Mouse (Mus musculus) naive thymus-derived CD4-positive, alpha-beta T cell, adult 2 months (primary cell): Measurements from ENCODE around the gene Thra.

Source experiments
- DNase-seq: peaks from one replicate; pipeline ENCODE4 v3.0.0-alpha.2; 2011; ENCODE audit warnings: low read depth

The Thra gene

GRCm38 (mm10) chr11:98745932-98746853 is 5.8 kb downstream of the Thra start:
- DNase-seq: peak; percentile 52

DNA sequence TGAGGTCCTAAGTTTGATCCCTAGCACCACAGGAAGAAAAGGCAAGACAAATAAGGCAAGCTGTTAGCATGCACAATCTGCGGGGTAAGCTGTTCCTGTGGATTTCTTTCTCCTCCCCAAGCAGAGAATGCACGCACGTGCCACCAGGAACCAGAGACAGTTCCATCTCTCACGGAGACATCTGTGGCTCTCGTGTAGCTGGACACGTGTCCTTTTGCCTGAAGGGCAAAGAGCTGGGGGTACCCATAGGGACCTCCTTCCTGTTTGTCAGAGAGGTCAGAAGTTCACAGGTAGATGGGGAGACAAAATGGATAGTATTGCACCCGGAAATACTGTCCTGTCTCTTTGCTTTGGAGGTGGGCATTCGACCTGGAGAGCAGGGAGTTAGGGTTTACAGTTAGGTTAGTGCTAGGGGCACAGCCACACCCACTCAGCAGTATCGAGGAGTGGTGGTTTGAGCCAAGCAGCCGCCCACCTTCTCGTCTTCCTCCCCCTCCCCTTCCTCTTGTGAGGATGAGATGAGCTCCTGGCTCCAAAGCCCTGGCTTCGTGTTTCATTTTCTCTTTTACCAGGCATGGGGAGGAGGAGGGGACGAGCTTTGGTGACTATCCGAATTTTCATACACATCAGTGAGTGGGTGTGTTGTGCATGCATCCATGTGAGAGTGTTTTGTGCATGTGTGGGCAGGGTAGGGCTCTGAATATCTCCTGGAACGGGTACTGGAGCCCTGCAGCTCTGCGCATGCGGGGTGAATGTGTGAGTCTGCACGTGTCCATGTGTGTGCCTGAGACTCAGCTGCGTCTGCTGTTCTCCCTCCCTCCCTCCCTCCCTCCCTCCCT is 6.6 kb downstream of the Thra start:
- peak; percentile 81 for DNase-seq

DNA sequence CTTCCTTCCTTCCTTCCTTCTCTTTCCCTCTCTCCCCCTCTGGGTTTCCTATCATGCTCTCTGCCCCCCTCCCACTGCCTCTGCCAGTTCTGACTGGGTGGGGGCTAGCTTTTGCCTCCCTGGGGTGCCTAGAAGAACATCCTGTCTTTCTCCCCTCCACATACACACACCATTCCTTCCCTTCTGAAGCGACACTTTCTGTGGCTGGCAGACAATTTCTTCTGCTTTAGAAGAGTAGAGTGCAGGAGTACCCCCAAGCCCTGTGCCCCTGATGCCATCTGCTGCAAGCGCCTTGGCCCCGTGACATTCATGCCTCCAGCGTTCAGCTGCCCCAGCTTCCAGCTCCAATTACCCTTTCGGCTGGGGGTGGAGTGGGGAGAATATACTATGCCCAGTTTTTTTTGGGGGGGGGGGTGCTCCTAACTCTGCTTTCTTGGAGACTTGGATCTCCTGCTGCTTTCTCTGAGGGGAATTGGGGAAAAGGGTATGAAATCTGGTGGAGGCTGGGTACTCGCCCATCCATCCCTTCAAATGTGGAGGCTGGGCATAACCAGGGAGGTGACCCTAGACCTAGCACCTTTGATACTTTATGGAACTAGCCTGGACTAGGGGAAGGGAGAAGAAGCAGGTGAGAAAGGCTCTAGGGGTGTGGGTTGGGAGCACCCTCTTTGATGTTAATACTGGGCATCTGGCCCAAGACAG is 7.5 kb downstream of the Thra start:
- DNase-seq: peak; percentile 59

DNA sequence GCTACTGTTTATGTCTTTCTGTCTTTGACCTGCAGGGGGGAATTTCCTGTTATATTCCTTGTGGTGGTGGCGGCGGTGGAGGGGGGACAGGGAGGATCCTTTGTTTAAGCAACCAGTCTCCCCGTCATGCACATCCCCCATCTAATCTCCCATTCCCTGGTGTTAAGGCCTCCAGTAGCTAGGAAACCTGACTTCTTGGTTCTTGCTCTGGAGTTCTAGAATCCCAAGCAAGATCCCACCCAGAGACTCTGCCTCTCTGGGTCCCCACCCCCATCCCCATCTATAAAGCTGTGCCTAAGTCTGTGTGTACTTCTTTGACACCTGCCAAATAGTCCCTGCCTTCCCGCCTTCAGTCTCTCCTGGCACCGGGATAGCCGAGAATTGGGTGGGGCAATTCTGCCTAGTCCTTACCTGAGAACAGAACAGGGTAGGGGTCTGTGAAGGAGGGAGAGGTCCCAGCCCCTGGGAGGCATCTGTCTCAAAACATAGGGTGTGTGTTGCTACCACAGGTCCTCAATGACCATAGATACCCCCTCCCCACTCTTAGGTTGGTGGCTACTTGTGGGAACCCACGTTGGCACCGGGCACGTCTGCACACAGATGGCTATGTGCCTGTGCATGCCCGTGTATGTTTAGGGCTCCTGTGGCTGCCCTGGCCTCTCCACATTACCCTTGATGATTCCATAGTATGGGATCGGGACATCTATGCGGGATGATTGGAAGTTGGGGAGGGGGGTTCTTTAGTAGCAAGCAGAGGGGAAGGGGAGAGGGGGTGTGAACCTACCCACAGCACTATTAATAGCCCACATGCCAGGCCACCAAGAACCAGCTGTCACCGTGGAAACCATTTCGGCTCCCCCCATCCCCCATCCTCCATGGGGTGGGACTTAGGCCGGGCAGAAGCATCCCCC is 8.3 kb downstream of the Thra start:
- DNase-seq: no peak

DNA sequence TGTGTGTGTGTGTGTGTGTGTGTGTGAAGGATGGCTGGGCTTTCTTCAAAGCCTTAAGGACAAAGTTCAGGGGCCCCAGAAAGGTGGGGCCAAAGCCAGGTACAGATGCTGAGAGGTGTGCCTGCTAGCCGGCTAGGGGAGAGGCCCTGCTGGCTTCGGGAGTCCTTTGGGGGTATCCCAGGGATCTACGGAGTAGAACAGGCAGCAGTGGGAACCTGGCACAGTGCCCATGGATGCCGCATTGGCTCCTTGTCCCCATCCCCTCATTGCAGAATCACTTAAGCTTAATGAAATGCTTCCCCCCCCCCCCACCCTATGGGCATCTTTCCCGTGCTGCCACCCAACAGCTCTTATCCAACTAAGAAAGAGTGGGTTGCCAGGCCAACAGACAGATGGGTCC is 9.3 kb downstream of the Thra start:
- DNase-seq: no peak

GRCm38 (mm10) chr11:98750351-98751201 is 10.1 kb downstream of the Thra start:
- no peak for DNase-seq

DNA sequence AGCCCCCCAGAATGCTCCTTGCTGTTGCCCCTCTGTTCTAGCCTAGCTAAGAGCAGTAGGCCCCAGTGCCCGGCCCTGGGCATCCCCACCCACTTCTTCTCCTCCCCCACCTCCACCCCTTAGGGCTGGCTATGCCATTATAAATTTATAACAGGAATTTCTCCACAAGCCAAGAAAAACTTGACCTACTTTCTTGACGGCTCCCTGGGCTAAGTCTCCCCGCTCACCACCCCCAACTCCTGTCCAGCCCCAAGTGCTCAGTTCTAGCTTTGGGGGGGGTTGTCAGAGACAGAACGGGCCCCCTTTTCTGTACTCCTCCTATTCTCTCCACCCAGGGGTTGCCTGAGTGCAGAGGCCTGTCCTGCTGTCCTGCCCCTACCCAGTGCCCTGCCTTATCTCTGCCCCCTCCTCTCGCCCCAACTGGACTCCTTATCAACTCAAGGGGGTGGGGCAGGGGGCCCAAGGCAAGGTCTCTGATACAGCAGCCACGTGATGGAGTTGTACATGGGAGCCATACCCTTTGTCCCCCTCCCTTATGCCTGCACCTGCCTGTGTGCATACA is 10.9 kb downstream of the Thra start:
- DNase-seq: no peak

- DNase-seq: no peak
Observed at GRCm38 (mm10) chr11:98752562-98753140, 12.2 kb downstream of the Thra start.

- no peak for DNase-seq
Observed at GRCm38 (mm10) chr11:98753264-98753663, 12.8 kb downstream of the Thra start.

GRCm38 (mm10) chr11:98754151-98754620 is 13.7 kb downstream of the Thra start:
- no peak for DNase-seq

- peak; percentile 90 for DNase-seq
Observed at GRCm38 (mm10) chr11:98754621-98755181, 14.3 kb downstream of the Thra start.

DNA sequence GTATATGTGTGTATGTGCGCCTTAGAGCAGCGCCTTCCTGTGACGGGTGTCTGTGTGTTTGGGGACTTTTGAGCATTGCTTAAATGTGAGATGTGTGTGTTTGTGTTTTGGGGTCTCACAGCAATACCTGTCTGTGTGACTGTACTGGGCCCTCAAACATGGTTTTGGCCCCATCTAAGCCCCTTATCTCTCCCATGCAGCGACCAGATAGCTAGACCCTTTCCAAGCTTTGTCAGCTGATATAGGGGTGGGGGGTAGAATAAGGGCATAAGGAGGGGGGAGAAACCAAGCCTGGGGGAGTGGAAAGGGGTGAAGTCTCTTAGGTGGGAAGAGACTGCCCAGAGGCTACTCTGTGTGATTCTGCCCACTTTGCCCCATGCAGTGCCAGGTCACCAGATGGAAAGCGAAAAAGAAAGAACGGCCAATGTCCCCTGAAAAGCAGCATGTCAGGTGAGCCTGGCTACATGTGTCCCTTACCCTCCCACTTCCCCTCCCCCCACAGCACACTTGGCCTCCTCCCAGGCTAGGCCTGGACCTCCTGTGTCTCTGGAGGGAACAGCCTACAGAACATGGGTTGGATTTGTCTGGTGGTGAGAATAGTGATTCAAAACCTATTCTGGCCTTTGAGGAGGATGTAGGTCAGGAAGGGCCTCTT is 15.4 kb downstream of the Thra start:
- DNase-seq: no peak

- no peak for DNase-seq
Observed at GRCm38 (mm10) chr11:98756711-98757110, 16.3 kb downstream of the Thra start.

GRCm38 (mm10) chr11:98761939-98762338 is 21.5 kb downstream of the Thra start:
- DNase-seq: no peak

- no peak for DNase-seq
Observed at GRCm38 (mm10) chr11:98762756-98763501, 22.5 kb downstream of the Thra start.

DNA sequence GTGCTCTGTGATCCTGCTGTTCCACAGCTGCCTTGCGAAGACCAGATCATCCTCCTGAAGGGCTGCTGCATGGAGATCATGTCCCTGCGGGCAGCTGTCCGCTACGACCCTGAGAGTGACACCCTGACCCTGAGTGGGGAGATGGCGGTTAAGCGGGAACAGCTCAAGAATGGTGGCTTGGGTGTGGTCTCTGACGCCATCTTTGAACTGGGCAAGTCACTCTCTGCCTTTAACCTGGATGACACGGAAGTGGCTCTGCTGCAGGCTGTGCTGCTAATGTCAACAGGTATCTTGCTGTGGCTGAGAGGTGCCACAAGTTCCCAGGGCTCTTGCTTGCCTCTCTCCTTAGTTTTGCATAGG is 23.0 kb downstream of the Thra start:
- DNase-seq: no peak

DNA sequence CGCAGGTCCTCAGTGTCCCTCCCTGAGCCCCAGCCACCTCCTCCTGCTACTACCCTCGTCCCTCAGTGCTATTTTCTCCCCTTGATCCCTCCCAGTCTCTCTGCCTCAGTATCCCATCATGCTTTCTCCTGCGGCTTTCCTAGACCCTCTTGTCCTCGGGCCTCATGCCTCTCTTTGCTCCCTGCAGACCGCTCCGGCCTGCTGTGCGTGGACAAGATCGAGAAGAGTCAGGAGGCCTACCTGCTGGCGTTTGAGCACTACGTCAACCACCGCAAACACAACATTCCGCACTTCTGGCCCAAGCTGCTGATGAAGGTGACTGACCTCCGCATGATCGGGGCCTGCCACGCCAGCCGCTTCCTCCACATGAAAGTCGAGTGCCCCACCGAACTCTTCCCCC is 23.7 kb downstream of the Thra start:
- DNase-seq: no peak

- no peak for DNase-seq
Observed at GRCm38 (mm10) chr11:98764746-98765145, 24.3 kb downstream of the Thra start.
